Mouse (Mus musculus) gastrocnemius, postnatal 14 days (tissue): ENCODE measurements around the gene Clec9a. TPM values are rescaled to one million over a fixed set of nuclear protein-coding genes. Genes with fewer than 3 reads are reported as not detected.
A peak's percentile ranks its signal among the peaks of the same experiment; 100 is the strongest.

Source experiments
- DNase-seq: peaks from one replicate; pipeline ENCODE4 v3.0.0; 2021; ENCODE audit warnings: mixed read lengths
- intact Hi-C: fragments of 180-260 bp; cut with DNase I; formaldehyde crosslinking; loops from one replicate; pipeline ENCODE4 v1.15.1; 2025; ENCODE audit warnings: low total_unique reads
- long read RNA-seq, 2 experiments: library from polyadenylated mRNA; stranded (forward); transcript quantifications; one replicate each; pipeline ENCODE4 v2.0.0; 2021
- total RNA-seq, 2 experiments: library from RNA; stranded (reverse); gene quantifications; 2 replicates each; pipeline ENCODE4 v1.2.3; 2021

Gene Clec9a
- total RNA-seq = not detected
- long read RNA-seq, experiment 1 = 0 reads
- long read RNA-seq, experiment 2 = 0 reads

DNA sequence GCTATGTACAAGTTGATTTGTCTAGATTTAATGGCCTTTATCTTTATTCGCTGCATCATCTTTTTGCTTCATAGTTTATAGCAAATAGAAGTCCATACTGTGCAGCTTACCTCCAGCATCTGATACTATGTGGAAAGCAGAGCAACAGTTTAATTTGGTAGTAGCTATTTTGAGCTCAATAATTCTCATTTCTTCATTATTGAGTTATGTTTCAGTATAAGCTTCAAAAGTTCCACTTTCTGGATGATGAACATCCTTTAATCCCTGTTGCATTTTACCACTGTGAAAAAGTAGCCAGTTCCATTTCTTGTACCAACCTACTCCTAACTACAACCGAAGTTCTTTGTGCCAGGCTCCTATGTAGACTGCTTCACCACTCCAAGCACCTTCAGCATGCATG is at the start of gene Clec9a:
Gene Clec9a (plus strand): TSS at position 301 of the 400 bp plus-strand sequence.
- DNase-seq = no peak
- intact Hi-C loops = no loop called here

DNA sequence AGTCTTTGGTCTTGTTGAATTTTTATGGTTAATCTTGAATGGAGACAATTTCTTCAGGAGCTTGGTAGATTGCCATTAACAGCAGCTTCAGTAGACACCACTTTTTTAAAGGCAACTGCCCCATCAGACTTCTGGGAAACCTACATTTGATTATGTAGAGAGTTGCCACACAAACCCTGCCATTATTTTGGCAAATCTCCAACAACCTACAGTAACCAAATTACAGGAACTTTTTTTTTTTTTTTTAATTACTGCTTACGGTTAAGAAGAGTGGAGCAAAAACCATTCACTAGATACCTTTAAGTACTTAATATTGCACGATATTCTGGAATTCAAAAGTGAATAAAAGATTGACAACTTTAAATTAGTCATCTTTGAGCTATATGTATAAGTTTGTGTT is 49.1 kb upstream of the Clec9a start:
- intact Hi-C loops = no loop called here
- DNase-seq = no peak

DNA sequence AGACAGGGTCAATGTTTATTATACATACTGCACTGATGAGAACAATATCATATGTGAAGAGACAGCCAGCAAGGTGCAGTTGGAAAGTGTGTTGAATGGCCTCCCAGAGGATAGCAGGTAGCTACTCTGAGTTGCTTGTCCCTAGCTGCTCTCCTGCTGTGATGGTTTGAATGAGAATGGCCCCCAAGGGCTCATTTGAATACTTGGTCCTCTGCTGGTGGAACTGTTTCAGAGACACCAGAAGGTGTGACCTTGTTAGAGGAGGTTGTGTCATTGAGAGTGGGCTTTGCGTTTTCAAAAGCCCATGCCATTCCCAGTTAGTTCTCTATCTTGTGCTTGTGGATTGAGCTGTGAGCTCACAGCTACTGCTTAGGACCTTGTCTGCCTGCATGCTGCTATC is 44.7 kb upstream of the Clec9a start:
- no peak for DNase-seq
- intact Hi-C loops = loop anchor here (10.0 kb wide), 2 partner anchors 99 to 509 kb away; no protein-coding TSS in a partner anchor

DNA sequence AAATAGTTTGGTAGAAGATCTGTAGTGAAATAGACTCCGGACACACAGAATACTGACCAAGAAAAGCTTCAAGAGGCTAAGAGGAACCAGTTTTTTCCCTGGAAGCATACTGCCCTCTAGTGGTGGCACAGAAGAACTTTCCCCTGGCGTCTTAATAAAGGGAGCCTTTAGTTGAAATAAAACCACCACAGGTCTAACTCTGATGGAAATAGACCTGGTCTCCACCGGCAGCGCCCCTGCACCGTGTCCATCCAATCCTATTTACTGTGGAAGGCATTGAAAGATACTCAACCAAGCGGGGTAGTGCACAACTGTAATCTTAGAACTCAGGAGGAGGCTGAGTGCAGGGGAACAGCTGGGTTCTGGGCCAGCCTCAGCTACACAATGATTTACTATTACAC is 42.7 kb upstream of the Clec9a start:
- intact Hi-C loops = loop anchor here (10.0 kb wide), 2 partner anchors 101 to 511 kb away; no protein-coding TSS in a partner anchor
- DNase-seq = no peak

DNA sequence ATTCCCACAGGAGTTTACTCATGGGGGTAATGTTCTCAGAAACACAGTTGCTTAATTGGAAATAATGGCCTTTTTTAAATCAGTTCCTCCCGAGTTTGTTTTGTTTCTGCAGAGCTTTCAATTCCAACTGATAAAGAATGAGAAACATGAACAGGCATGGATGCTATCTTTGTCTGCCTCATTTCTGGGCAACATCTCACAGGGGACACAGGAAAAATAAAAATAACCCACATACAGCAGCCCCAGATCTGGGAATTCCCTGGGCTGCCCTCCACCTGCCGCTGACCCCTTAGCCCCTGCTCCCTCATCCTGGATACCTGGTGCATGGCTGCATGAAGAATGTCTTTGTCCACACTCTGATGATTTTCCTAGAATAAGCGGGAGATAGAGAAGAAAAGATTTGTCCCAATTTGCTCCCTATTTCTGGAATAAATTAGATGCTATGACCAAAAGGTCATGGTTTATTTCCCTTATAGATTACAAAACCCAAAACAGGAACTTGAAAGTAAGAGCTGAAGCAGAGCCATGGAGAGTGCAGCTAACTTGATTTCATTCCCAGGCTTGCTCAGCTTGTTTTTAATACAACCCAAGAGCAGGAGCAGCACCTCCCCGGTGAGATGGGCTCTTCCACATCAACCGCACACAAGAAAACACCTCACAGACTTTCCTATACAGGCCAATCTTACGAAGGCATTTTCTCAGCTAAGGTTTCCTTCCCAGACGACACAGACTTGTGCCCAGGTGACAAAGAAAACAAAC is 39.1 kb upstream of the Clec9a start:
- intact Hi-C loops = loop anchor here (10.0 kb wide), 2 partner anchors 105 to 515 kb away; no protein-coding TSS in a partner anchor
- no peak for DNase-seq

DNA sequence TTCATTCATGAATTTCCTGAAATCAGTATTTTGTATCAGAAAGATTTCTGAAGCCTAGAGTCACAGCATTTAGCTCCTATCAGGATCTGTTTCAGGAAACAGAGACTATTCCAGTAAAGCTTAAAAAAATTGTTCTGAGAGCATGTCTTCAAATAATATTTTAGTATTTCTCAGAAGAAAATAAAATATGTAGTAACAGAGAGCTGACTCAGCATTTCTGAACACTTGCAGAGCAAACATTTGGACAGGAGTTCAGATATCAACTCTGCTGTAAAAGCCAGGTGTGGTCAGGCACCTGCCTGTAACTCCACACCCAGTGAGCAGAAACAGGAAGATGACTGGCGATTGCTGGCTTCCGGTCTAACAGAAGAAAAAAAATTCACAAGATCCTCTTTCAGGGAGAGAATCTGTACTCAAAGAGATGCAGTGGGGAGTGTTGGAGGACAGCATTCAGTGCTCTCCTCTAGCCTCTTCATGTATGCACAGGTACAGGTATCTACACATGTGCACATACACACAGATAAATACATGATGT is 33.7 kb upstream of the Clec9a start:
- intact Hi-C loops = no loop called here
- DNase-seq = no peak

DNA sequence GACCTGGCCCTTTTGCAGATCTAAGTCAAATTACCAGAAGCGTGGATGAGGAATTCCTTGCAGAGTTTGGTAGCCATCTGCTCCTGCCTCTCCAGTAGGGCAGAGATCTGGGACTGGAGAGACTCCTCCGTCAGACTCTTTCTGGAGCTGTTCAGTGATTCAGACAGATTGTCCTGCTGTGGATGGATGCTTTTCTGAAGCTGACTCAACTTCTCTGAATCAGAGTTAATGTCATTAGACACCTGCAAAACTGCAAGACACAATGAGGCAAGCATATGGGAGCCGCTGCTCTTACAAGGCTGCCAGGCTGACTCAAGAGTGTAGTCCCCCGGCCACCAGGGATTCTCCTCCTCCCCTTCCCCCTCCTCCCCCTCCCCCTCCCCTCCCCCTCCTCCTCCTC is 28.2 kb upstream of the Clec9a start:
- intact Hi-C loops = no loop called here
- no peak for DNase-seq

DNA sequence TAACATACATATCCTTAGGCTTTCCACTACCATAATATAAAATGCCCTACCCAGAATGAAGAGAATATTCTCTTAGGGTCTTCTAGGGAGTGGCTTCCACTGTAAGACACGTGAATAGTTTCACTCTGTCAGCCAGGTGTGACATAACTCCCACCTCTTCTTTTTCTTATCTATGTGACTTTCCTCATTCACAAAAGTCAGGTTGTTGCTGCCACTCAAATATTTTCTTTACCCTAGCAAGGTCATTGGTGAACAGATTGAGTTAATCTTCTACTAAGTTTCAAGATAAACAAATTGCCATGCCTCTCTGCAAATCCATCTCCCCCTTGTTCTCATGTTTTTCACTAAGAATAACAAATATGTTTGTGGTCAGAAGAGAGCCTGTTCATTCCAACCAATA is 26.9 kb upstream of the Clec9a start:
- intact Hi-C loops = no loop called here
- DNase-seq = no peak

DNA sequence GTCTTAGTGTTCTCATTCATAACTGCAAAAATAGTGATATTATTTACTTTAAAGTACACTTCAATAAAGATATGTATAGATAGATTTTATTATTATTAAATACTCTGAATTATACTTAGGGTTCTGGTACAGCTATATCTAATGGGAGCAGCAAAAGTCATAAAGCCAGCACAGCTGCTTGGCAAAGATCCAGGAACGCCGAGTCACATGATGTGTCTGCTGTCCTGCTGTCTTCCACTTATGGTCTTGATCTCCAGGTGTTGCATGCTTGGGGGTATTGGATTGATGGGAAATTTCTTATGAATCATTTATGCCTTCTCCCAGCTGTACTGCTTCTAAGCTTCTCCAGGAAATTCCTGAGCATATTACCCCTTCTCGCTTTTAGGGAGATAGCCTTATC is 25.2 kb upstream of the Clec9a start:
- intact Hi-C loops = no loop called here

DNA sequence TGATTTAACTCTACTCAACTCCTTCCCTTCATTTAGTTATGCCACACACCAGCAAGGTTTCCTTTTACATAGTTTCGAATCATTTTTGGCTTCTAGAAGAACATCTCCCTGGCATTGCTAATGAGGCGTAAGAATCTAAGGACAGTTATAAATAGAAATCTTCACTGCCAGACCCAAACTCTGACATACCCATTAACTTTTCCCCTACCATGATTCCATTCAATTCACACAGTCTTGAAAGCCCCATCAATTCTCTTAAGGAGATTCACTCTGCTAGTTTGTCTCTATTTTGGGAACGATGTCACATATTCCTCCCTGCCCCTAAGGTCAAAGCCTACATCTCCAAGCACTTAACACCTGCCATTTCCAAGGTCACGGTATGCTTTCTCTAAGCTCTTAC is 23.7 kb upstream of the Clec9a start:
- no peak for DNase-seq
- intact Hi-C loops = no loop called here

More for the DNA sequence above, 25.2 kb upstream of the Clec9a start:
- DNase-seq = no peak

DNA sequence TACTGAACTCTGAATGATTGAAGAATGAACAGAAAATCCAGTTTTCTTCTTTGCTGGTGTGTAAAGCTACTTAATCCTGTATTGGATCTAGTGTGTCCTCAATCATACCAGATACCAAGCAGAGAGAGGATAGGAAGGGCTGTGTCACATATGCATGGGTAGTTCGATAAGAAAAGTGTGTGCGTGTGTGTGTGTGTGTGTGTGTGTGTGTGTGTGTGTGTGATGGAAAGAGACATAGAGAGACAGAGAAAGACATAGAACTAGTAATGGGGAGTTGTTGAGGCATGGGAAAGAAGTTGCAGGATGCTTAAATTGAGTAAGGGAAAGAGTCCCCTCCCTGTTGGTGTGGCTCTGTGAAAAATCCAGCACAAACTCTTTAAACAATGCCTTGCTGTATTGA is 22.9 kb upstream of the Clec9a start, which contains the start of gene Clec12b:
Gene Clec12b (minus strand): TSS at position 101 of the 400 bp plus-strand sequence.
- intact Hi-C loops = no loop called here
- no peak for DNase-seq

DNA sequence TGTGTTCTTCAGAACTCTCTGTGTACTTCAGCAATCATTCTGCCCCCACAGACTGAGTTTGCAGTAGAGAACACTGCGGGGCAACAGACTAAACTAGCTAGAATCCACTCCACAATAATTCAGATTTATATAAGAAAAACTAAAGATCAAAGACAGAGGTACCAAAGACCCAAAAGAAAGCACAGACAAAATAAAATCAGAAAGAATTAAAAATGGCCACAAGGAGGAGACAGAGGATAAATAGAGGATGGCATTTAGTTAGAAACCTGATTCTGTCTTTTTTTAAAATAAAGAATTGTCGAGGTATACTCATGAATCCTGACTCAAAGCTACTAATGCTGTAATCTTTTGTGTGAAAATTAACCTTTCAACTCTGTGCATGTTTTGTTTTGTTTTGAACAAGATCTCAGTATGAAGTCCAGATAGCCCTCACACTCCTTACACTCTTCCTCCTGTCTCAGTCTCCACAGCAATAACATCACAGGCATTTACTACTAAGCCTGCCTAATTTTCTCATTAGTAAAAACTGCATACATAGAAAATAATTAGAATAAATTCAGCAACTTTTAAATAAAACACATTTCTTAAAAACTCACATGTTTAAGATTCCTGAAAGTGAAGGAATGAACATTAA is 15.5 kb upstream of the Clec9a start:
- intact Hi-C loops = loop anchor here (5.0 kb wide), 1 partner anchor 84 kb away; no protein-coding TSS in a partner anchor

DNA sequence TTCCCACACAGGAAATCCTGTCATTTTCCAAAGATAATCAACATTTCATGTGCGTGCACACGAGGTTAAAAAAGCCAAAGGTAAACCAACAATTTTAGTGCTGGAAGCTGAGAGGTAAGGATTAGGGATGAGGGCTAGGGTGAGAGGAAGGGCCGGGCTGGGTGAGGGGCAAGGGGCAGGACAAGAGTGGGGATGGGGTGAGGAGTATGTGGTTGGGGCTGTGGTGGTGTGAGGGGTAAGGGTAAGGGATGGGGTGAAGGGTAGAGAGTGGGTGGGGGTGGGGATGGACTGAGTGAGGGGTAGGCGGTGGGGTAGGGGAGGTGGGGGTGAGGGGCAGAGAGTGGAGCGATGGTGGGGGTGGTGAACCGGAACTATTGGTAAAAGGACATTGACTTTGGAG is 14.9 kb upstream of the Clec9a start:
- intact Hi-C loops = loop anchor here (5.0 kb wide), 1 partner anchor 84 kb away; no protein-coding TSS in a partner anchor
- DNase-seq = no peak

More for the DNA sequence above, 15.5 kb upstream of the Clec9a start:
- no peak for DNase-seq

DNA sequence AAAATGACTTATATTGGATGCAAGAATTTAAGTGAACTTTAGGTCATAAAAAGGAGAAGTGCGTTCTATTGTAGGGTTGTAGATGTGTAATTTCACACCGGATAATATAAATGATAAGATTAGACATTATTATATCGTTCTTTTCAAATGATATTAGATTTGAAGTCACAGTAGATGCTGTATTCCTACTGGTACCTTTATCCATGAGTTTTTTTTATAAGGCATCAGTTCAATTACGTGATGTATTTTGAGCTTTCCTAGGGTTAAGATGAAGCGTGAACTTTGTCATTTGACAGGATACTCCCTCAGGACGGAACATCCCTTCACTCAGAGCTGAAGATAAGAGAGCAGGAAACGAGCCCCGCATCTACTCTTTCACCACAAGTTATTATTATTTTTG is 11.7 kb upstream of the Clec9a start, which contains the start of gene Clec1b:
Gene Clec1b (plus strand): TSS at position 301 of the 400 bp plus-strand sequence.
- intact Hi-C loops = loop anchor here (5.0 kb wide), 1 partner anchor 120 kb away; no protein-coding TSS in a partner anchor
- DNase-seq = no peak

DNA sequence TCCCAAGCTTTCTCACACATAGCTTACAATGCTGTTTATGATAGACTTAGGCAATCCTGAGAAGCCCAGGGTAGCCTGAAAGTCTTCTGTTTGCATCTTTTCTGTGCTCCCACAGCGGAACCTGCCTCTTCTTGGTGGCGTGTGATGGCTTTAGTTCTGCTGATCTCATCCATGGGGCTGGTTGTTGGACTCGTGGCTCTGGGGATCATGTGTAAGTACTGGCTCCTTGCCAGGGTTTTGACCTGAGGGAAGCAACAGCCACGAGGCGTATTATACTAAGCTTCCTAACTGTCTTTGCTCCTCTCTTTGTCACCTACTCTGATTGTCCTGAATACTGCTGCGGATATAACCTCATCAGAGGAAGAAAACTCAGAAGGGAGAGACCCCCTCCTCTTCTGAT is 8.7 kb upstream of the Clec9a start:
- peak; percentile 14 for DNase-seq
- intact Hi-C loops = loop anchor here (5.0 kb wide), 1 partner anchor 117 kb away; no protein-coding TSS in a partner anchor

DNA sequence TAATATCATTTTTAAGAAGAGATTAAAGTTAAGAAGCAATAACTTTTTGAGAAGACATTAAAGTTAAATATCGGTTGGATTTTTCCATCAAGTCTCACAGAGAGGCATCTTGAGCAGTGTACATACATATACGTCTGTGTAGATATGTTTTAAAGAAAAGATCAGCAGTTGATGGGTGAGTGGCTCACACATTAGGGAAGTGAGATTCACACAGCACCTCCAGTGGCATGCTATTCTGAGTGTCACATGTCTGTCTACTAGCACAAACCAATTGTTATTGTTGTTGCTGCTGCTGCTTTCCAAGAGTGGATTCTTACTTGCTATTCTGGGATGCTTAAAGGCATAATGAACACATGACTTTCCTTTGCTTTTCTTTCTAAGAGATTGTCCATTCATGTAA is 6.3 kb upstream of the Clec9a start:
- DNase-seq = no peak
- intact Hi-C loops = no loop called here

DNA sequence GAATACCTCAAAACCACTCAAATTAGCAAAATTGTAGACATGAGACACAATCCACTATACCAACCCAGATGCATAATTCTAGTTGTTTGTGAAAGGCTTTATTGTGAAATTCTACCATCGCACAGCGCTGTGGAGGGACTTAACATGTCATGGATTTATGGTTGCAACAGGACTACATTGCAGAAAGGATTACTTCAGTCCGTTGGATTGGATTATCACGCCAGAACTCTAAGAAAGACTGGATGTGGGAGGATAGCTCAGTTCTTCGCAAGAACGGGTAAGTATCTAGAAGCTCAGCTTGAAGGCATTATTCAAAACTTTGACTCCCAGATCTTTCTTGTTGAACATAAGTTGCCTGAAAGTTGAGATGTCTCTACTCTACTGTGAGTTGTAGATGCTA is 5.3 kb upstream of the Clec9a start:
- intact Hi-C loops = no loop called here
- DNase-seq = no peak

DNA sequence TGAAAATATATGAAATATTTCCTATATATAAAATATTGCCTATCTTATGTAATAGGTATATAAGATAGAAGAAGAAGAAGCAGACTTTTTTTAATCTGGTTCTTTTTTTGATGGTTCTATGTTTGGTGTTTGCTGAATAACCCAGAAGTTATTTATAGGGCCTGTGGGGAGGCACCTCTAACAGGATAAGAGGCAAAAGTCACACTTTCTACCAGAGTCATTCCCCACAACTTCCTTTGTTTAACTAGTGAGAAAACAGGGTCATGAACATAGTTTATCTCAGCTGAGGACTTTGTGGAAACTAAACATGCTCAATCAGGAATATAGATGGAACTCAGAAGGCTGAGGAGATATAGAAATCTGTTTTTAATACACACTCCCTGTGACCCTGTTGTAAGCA is 2.7 kb upstream of the Clec9a start:
- intact Hi-C loops = no loop called here
- DNase-seq = no peak

DNA sequence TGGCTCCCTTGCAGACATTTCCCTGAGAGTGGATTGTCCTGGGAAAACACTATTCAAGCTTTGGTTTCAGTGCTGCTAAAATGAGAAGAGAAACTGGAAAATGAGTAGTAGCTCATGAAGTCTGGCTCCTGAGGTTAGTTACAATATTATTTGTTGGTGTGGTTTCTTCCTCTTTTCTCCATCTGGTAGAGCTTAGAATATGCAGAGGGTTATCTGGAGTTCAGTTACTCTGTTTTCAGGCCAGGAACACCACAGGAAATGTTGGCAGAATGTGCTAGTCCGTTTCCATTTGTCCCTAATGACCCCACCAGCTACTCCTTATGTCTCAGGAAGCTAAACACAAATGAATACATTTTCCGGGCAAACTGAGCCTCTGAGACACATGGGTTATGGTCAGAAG is 1.3 kb upstream of the Clec9a start:
- intact Hi-C loops = no loop called here
- DNase-seq = no peak

DNA sequence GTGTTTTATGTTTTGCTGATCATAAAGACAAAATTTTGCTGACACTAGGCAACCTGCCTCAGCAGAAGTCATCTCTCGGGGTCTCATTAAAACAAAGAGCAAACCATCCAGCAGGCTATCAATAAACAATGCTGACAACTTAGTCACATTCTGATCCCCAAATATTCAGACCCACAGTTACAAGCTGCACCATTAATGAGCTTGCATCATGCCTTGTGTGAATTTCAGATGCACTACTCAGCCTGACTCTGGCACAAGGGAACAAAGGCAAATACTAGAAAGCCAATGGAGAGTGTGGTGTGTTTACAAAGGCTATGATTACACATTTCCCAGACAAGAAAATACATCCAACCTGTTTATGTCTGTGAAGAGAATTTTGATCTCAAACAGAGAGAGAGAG is 5.5 kb downstream of the Clec9a start:
- no peak for DNase-seq
- intact Hi-C loops = no loop called here
